Comparison of ENCODE assay signal across 8 mouse cellular contexts in the genomic region with DNA sequence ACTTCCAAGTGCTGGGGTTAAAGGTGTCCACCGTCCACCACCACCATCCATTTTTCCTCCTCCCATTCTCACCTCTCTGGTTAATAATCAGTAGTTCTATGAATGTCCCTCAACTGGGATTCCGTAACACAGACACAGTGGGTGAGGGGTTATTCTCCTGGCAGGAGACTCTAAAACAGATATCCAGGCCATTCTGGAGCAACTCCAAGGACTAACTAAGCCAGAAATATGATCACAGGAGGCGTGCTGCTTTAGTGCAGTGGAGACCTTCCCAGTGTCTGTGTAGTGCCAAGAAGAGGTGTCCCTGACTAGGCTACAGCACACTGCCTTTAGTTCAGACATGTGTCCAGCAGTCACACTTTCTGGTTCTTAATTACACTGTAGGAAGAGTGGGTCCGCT. TPM values are rescaled to one million over a fixed set of nuclear protein-coding genes. Genes with fewer than 3 reads are reported as not detected.
DNase-seq lines count a peak whose midpoint lies in the region; ATAC-seq lines count a peak whose summit lies in the region.

No protein-coding gene starts in this region.

- intact Hi-C loops in heart, postnatal 14 days (cut with DNase I), result no loop called here

- H3K36me3 ChIP-seq in midbrain, embryonic 11.5 days (ENCODE audit: control insufficient read depth, insufficient read depth, low read length), result no peaks in the 10 kb centered on the region
- no peaks in the 10 kb centered on the region for H3K36me3 ChIP-seq in midbrain, embryonic 13.5 days
- no peaks in the 10 kb centered on the region for H3K36me3 ChIP-seq in midbrain, embryonic 16.5 days (ENCODE audit: control insufficient read depth, insufficient read depth, low read length)

- no peaks in the 10 kb centered on the region for H3K9me3 ChIP-seq in midbrain, embryonic 11.5 days (ENCODE audit: control insufficient read depth, low read length)
- H3K9me3 ChIP-seq in midbrain, embryonic 13.5 days, result no peaks in the 10 kb centered on the region
- H3K9me3 ChIP-seq in midbrain, embryonic 16.5 days (replicated peaks; ENCODE audit: control insufficient read depth, low read length, poor library complexity, severe bottlenecking), result no peaks in the 10 kb centered on the region

- H3K4me3 ChIP-seq in midbrain, embryonic 11.5 days (ENCODE audit: low read depth, low read length), result no peak overlapping the region
- H3K4me3 ChIP-seq in midbrain, embryonic 13.5 days (replicated peaks), result no peak overlapping the region
- H3K4me3 ChIP-seq in midbrain, embryonic 16.5 days (ENCODE audit: low read depth, low read length), result no peak overlapping the region

- WGBS in midbrain, embryonic 11.5 days, result 74% methylated on average over 4 of the region's 4 CpGs
- 69% methylated on average over 4 of the region's 4 CpGs for WGBS in midbrain, embryonic 13.5 days
- WGBS in midbrain, embryonic 16.5 days, result 64% methylated on average over 4 of the region's 4 CpGs

- H3K4me1 ChIP-seq in midbrain, embryonic 11.5 days (ENCODE audit: control insufficient read depth, insufficient read depth, low read length), result 0 out of 2 replicates have a peak, but pooled peaks cover 3% of the 10 kb centered on the region
- peaks cover 27% of the 10 kb centered on the region for H3K4me1 ChIP-seq in midbrain, embryonic 13.5 days (replicated peaks)
- 0 out of 2 replicates have a peak, but pooled peaks cover 6% of the 10 kb centered on the region for H3K4me1 ChIP-seq in midbrain, embryonic 16.5 days (ENCODE audit: control insufficient read depth, insufficient read depth, low read length)

- no peak overlapping the region for H3K27ac ChIP-seq in midbrain, embryonic 11.5 days (ENCODE audit: low read depth, low read length)
- H3K27ac ChIP-seq in midbrain, embryonic 13.5 days, result no peak overlapping the region; the same call in 1 of the 2 replicates
- H3K27ac ChIP-seq in midbrain, embryonic 16.5 days (ENCODE audit: low read length), result no peak overlapping the region

- no peak overlapping the region for H3K9ac ChIP-seq in midbrain, embryonic 11.5 days (ENCODE audit: low read length)
- H3K9ac ChIP-seq in midbrain, embryonic 13.5 days (replicated peaks), result no peak overlapping the region
- no peak overlapping the region for H3K9ac ChIP-seq in midbrain, embryonic 16.5 days (ENCODE audit: low read depth, low read length)

- no peak overlapping the region for H3K4me2 ChIP-seq in midbrain, embryonic 11.5 days
- no peak overlapping the region for H3K4me2 ChIP-seq in midbrain, embryonic 13.5 days (replicated peaks)
- H3K4me2 ChIP-seq in midbrain, embryonic 16.5 days (ENCODE audit: low read length), result no peak overlapping the region

- H3K27me3 ChIP-seq in midbrain, embryonic 11.5 days (ENCODE audit: control insufficient read depth, insufficient read depth, low read length), result no peaks in the 10 kb centered on the region
- no peaks in the 10 kb centered on the region for H3K27me3 ChIP-seq in midbrain, embryonic 13.5 days
- no peaks in the 10 kb centered on the region for H3K27me3 ChIP-seq in midbrain, embryonic 16.5 days (ENCODE audit: control insufficient read depth, insufficient read depth, low read depth, low read length)

- DNase-seq in adrenal gland, adult (ENCODE audit: inconsistent age in 2 of 2, low spot score in 1 of 2), result peak; percentile 63 to 93
- no peak for DNase-seq in adrenal gland, postnatal 4 days (ENCODE audit: low spot score in 2 of 2)
- DNase-seq in midbrain, embryonic 11.5 days (ENCODE audit: low spot score, missing footprints), result peak; percentile 60
- peak; percentile 49 to 74 for DNase-seq in heart, postnatal 14 days
- DNase-seq in right cerebral cortex, adult 18-20 months, result no peak
- DNase-seq in spleen, postnatal 14 days (ENCODE audit: low spot score in 2 of 2), result no peak

- no peak for ATAC-seq in midbrain, embryonic 11.5 days (ENCODE audit: low FRiP score)
- no peak for ATAC-seq in midbrain, embryonic 13.5 days
- 0 out of 2 replicates have a peak, but pooled peaks have one; percentile 26 for ATAC-seq in midbrain, embryonic 16.5 days

RNA-seq across cellular contexts. Expression of a gene that starts 53.1 kb away (rescaled TPM):
- total RNA-seq in adrenal gland, postnatal 4 days (2021), result 100 to 1,000 TPM; 173 to 175 TPM
- 22.0 and 23.2 TPM in 2 replicates for polyA plus RNA-seq in midbrain, embryonic 11.5 days (2014; fragmentation: Nextera tagmentation; extraction: Ambion mirVana)
- 5.3 and 10.3 TPM in 2 replicates for polyA plus RNA-seq in midbrain, embryonic 13.5 days (2015; fragmentation: Nextera tagmentation; extraction: Ambion mirVana)
- total RNA-seq in heart, postnatal 14 days (2021), result 10 to 100 TPM; 66.7 to 72.8 TPM
- polyA plus RNA-seq in midbrain, embryonic 16.5 days (2015; fragmentation: Nextera tagmentation; extraction: Ambion mirVana), result 13.5 and 15.1 TPM in 2 replicates

Comparison
In these comparisons a context has a peak if more than half of its experiments do, and no peak if none do; other contexts are left out.
1. DNase-seq: peak in adrenal gland, adult (2 of 2), midbrain, embryonic 11.5 days (single experiment) and heart, postnatal 14 days (2 of 2); none in adrenal gland, postnatal 4 days (0 of 2), right cerebral cortex, adult 18-20 months (single experiment) and spleen, postnatal 14 days (0 of 2).